Mouse (Mus musculus): ENCODE measurements around the gene Osbpl10. TPM values are rescaled to one million over a fixed set of nuclear protein-coding genes. Genes with fewer than 3 reads are reported as not detected.

Gene Osbpl10
- polyA plus RNA-seq, 1 experiment from 2014 or later: 0.66 TPM

GRCm38 (mm10) chr9:115032786-115033185 is 54.4 kb downstream of the Osbpl10 start:
- WGBS: 83% methylated on average over 7 of the region's 7 CpGs
- ATAC-seq (replicated peaks; ENCODE audit: low FRiP score): no peak
- H3K36me3 ChIP-seq (ENCODE audit: control insufficient read depth, insufficient read depth, low read length): no peaks in the 10 kb centered on the region

GRCm38 (mm10) chr9:115034271-115034670 is 55.9 kb downstream of the Osbpl10 start:
- H3K36me3 ChIP-seq (ENCODE audit: control insufficient read depth, insufficient read depth, low read length): no peaks in the 10 kb centered on the region
- no peak overlapping the region for H3K27ac ChIP-seq (ENCODE audit: low read depth, low read length)
- H3K9ac ChIP-seq (ENCODE audit: low read depth, low read length): no peak overlapping the region
- H3K4me3 ChIP-seq (ENCODE audit: low read depth, low read length): no peak overlapping the region
- H3K4me1 ChIP-seq (replicated peaks; ENCODE audit: control insufficient read depth, insufficient read depth, low read length): no peaks in the 10 kb centered on the region
- H3K4me2 ChIP-seq: no peak overlapping the region
- WGBS: 67% methylated on average over 6 of the region's 6 CpGs
- no peaks in the 10 kb centered on the region for H3K9me3 ChIP-seq (ENCODE audit: control insufficient read depth, low read length)
- ATAC-seq (replicated peaks; ENCODE audit: low FRiP score) (no peak), DNase-seq (ENCODE audit: low spot score) (no peak)
- H3K27me3 ChIP-seq (replicated peaks; ENCODE audit: control insufficient read depth, insufficient read depth, low read length): no peaks in the 10 kb centered on the region

More at GRCm38 (mm10) chr9:115032786-115033185, 54.4 kb downstream of the Osbpl10 start:
- Histone ChIP-seq H3K4me2 (no peak overlapping the region), H3K9ac (ENCODE audit: low read depth, low read length) (no peak overlapping the region), H3K27ac (ENCODE audit: low read depth, low read length) (no peak overlapping the region), H3K4me3 (ENCODE audit: low read depth, low read length) (no peak overlapping the region), H3K27me3 (replicated peaks; ENCODE audit: control insufficient read depth, insufficient read depth, low read length) (no peaks in the 10 kb centered on the region), H3K4me1 (replicated peaks; ENCODE audit: control insufficient read depth, insufficient read depth, low read length) (no peaks in the 10 kb centered on the region), H3K9me3 (ENCODE audit: control insufficient read depth, low read length) (no peaks in the 10 kb centered on the region)
- DNase-seq (ENCODE audit: low spot score): no peak

- no peaks in the 10 kb centered on the region for H3K27me3 ChIP-seq (replicated peaks; ENCODE audit: control insufficient read depth, insufficient read depth, low read length)
- no peak overlapping the region for H3K9ac ChIP-seq (ENCODE audit: low read depth, low read length)
- H3K4me1 ChIP-seq (replicated peaks; ENCODE audit: control insufficient read depth, insufficient read depth, low read length): no peaks in the 10 kb centered on the region
- no peak overlapping the region for H3K4me3 ChIP-seq (ENCODE audit: low read depth, low read length)
- H3K27ac ChIP-seq (ENCODE audit: low read depth, low read length): no peak overlapping the region
- no peaks in the 10 kb centered on the region for H3K36me3 ChIP-seq (ENCODE audit: control insufficient read depth, insufficient read depth, low read length)
- WGBS: 85% methylated on average over 7 of the region's 7 CpGs
- DNase-seq (ENCODE audit: low spot score) (no peak), ATAC-seq (replicated peaks; ENCODE audit: low FRiP score) (no peak)
- no peak overlapping the region for H3K4me2 ChIP-seq
- no peaks in the 10 kb centered on the region for H3K9me3 ChIP-seq (ENCODE audit: control insufficient read depth, low read length)
Observed at GRCm38 (mm10) chr9:115034788-115035187, 56.4 kb downstream of the Osbpl10 start.

GRCm38 (mm10) chr9:115038215-115038614 is 59.8 kb downstream of the Osbpl10 start:
- ATAC-seq (replicated peaks; ENCODE audit: low FRiP score) (no peak), DNase-seq (ENCODE audit: low spot score) (no peak)
- Histone ChIP-seq H3K4me3 (ENCODE audit: low read depth, low read length) (no peak overlapping the region), H3K27ac (ENCODE audit: low read depth, low read length) (no peak overlapping the region), H3K4me1 (replicated peaks; ENCODE audit: control insufficient read depth, insufficient read depth, low read length) (no peaks in the 10 kb centered on the region), H3K36me3 (ENCODE audit: control insufficient read depth, insufficient read depth, low read length) (no peaks in the 10 kb centered on the region), H3K9ac (ENCODE audit: low read depth, low read length) (no peak overlapping the region), H3K9me3 (ENCODE audit: control insufficient read depth, low read length) (no peaks in the 10 kb centered on the region), H3K27me3 (replicated peaks; ENCODE audit: control insufficient read depth, insufficient read depth, low read length) (no peaks in the 10 kb centered on the region), H3K4me2 (no peak overlapping the region)
- WGBS: 52% methylated on average over 14 of the region's 14 CpGs

- H3K4me1 ChIP-seq (replicated peaks; ENCODE audit: control insufficient read depth, insufficient read depth, low read length): no peaks in the 10 kb centered on the region
- ATAC-seq (replicated peaks; ENCODE audit: low FRiP score): no peak
Observed at GRCm38 (mm10) chr9:115038686-115039085, 60.3 kb downstream of the Osbpl10 start.

GRCm38 (mm10) chr9:115039245-115039644 is 60.9 kb downstream of the Osbpl10 start:
- Histone ChIP-seq H3K9ac (ENCODE audit: low read depth, low read length) (no peak overlapping the region), H3K4me3 (ENCODE audit: low read depth, low read length) (no peak overlapping the region), H3K27me3 (replicated peaks; ENCODE audit: control insufficient read depth, insufficient read depth, low read length) (no peaks in the 10 kb centered on the region), H3K4me1 (replicated peaks; ENCODE audit: control insufficient read depth, insufficient read depth, low read length) (no peaks in the 10 kb centered on the region), H3K36me3 (ENCODE audit: control insufficient read depth, insufficient read depth, low read length) (no peaks in the 10 kb centered on the region), H3K27ac (ENCODE audit: low read depth, low read length) (no peak overlapping the region), H3K9me3 (ENCODE audit: control insufficient read depth, low read length) (no peaks in the 10 kb centered on the region), H3K4me2 (no peak overlapping the region)
- DNase-seq (ENCODE audit: low spot score) (no peak), ATAC-seq (replicated peaks; ENCODE audit: low FRiP score) (no peak)
- 79% methylated on average over 7 of the region's 7 CpGs for WGBS

More at GRCm38 (mm10) chr9:115038686-115039085, 60.3 kb downstream of the Osbpl10 start:
- no peak overlapping the region for H3K4me2 ChIP-seq
- no peaks in the 10 kb centered on the region for H3K9me3 ChIP-seq (ENCODE audit: control insufficient read depth, low read length)
- no peaks in the 10 kb centered on the region for H3K36me3 ChIP-seq (ENCODE audit: control insufficient read depth, insufficient read depth, low read length)
- H3K4me3 ChIP-seq (ENCODE audit: low read depth, low read length): no peak overlapping the region
- 84% methylated on average over 9 of the region's 9 CpGs for WGBS
- H3K27ac ChIP-seq (ENCODE audit: low read depth, low read length): no peak overlapping the region
- H3K9ac ChIP-seq (ENCODE audit: low read depth, low read length): no peak overlapping the region
- no peaks in the 10 kb centered on the region for H3K27me3 ChIP-seq (replicated peaks; ENCODE audit: control insufficient read depth, insufficient read depth, low read length)
- no peak for DNase-seq (ENCODE audit: low spot score)

- H3K9ac ChIP-seq (ENCODE audit: low read depth, low read length): no peak overlapping the region
- ATAC-seq (replicated peaks; ENCODE audit: low FRiP score) (no peak), DNase-seq (ENCODE audit: low spot score) (no peak)
- H3K9me3 ChIP-seq (ENCODE audit: control insufficient read depth, low read length): no peaks in the 10 kb centered on the region
- H3K4me2 ChIP-seq: no peak overlapping the region
- H3K36me3 ChIP-seq (ENCODE audit: control insufficient read depth, insufficient read depth, low read length): no peaks in the 10 kb centered on the region
- no peak overlapping the region for H3K27ac ChIP-seq (ENCODE audit: low read depth, low read length)
- 79% methylated on average over 6 of the region's 6 CpGs for WGBS
- H3K4me3 ChIP-seq (ENCODE audit: low read depth, low read length): no peak overlapping the region
- no peaks in the 10 kb centered on the region for H3K27me3 ChIP-seq (replicated peaks; ENCODE audit: control insufficient read depth, insufficient read depth, low read length)
- H3K4me1 ChIP-seq (replicated peaks; ENCODE audit: control insufficient read depth, insufficient read depth, low read length): no peaks in the 10 kb centered on the region; the same call in 1 of the 2 replicates
Observed at GRCm38 (mm10) chr9:115042571-115042970, 64.2 kb downstream of the Osbpl10 start.

- H3K27me3 ChIP-seq (replicated peaks; ENCODE audit: control insufficient read depth, insufficient read depth, low read length): no peaks in the 10 kb centered on the region
- peaks cover 2% of the 10 kb centered on the region for H3K4me1 ChIP-seq (replicated peaks; ENCODE audit: control insufficient read depth, insufficient read depth, low read length)
- H3K9me3 ChIP-seq (ENCODE audit: control insufficient read depth, low read length): no peaks in the 10 kb centered on the region
- H3K4me2 ChIP-seq: no peak overlapping the region
- 86% methylated on average over 13 of the region's 13 CpGs for WGBS
- no peak overlapping the region for H3K27ac ChIP-seq (ENCODE audit: low read depth, low read length)
- H3K9ac ChIP-seq (ENCODE audit: low read depth, low read length): no peak overlapping the region
- no peaks in the 10 kb centered on the region for H3K36me3 ChIP-seq (ENCODE audit: control insufficient read depth, insufficient read depth, low read length)
- no peak overlapping the region for H3K4me3 ChIP-seq (ENCODE audit: low read depth, low read length)
- ATAC-seq (replicated peaks; ENCODE audit: low FRiP score): no peak
- no peak for DNase-seq (ENCODE audit: low spot score)
Observed at GRCm38 (mm10) chr9:115042971-115043706, 64.8 kb downstream of the Osbpl10 start.

Data from liver, embryonic 11.5 days (tissue).